ENCODE assay signal across 16 mouse cellular contexts in the genomic region with DNA sequence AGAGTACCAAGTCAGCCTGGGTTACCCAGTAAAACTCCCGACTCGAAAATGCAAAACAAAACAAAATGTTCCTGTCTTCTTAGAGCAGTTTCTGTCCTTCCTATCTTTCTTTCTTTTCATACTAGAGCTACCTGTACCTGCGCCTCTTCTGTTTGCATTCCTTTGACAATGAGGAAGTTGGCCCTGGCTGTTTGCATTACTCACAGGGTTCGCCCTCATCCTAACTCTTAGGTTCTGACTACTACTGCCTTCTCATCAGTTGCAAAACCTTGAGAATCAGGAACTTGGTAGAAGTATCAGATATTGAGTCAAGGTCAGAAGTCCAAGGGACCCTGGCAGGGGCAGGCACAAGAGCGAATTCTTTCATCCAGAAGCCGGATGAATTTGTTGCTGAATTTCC. TPM values are rescaled to one million over a fixed set of nuclear protein-coding genes. Genes with fewer than 3 reads are reported as not detected.
A peak's percentile ranks its signal among the peaks of the same experiment; 100 is the strongest.
DNase-seq lines count a peak whose midpoint lies in the region; ATAC-seq and TF ChIP-seq lines count a peak whose summit lies in the region.
"Had no signal": no experiment of that assay in that cellular context is flagged by ENCODE, and none has a peak within 500 bp of the region (broad histone marks: within the 10 kb centered on the region; RNA-seq: fewer than 3 reads in every experiment).

No protein-coding gene starts in this region.

- H3K4me3 ChIP-seq in kidney, embryonic 14.5 days (ENCODE audit: low read length): peak overlapping the region; percentile 66; the same call in 1 of the 2 replicates
- H3K4me3 ChIP-seq in midbrain, embryonic 12.5 days: no peak overlapping the region
- no peak overlapping the region for H3K4me3 ChIP-seq in midbrain, embryonic 10.5 days
- H3K4me3 ChIP-seq in intestine, postnatal 0 days (ENCODE audit: low read depth, low read length): peak overlapping the region; percentile 73
- peak overlapping the region; percentile 76 for H3K4me3 ChIP-seq in stomach, embryonic 16.5 days (replicated peaks; ENCODE audit: low read length)

- no peaks in the 10 kb centered on the region for H3K9me3 ChIP-seq in kidney, embryonic 14.5 days (ENCODE audit: control insufficient read depth, low read length)
- no peaks in the 10 kb centered on the region for H3K9me3 ChIP-seq in midbrain, embryonic 12.5 days
- no peaks in the 10 kb centered on the region for H3K9me3 ChIP-seq in midbrain, embryonic 10.5 days (replicated peaks)
- H3K9me3 ChIP-seq in intestine, postnatal 0 days (ENCODE audit: control insufficient read depth): no peaks in the 10 kb centered on the region
- H3K9me3 ChIP-seq in stomach, embryonic 16.5 days (replicated peaks; ENCODE audit: control insufficient read depth, low read length): no peaks in the 10 kb centered on the region

- no peak for TF ChIP-seq CTCF in intestine, postnatal 0 days (IDR thresholded peaks at IDR 0.05; ENCODE audit: low read depth)

- peak overlapping the region; percentile 77 for H3K4me2 ChIP-seq in kidney, embryonic 14.5 days (replicated peaks; ENCODE audit: low read depth, low read length)
- no peak overlapping the region for H3K4me2 ChIP-seq in midbrain, embryonic 12.5 days (replicated peaks)
- peak overlapping the region; percentile 99 for H3K4me2 ChIP-seq in intestine, postnatal 0 days (replicated peaks; ENCODE audit: low read depth)
- H3K4me2 ChIP-seq in stomach, embryonic 16.5 days (ENCODE audit: low read depth, low read length): peak overlapping the region; percentile 85
- H3K4me2 ChIP-seq: midbrain, embryonic 11.5 days had no signal

- H3K9ac ChIP-seq in kidney, embryonic 14.5 days (ENCODE audit: low read depth, low read length): no peak overlapping the region
- H3K9ac ChIP-seq in midbrain, embryonic 12.5 days (replicated peaks): peak overlapping the region; percentile 11; the same call in 1 of the 2 replicates
- no peak overlapping the region for H3K9ac ChIP-seq in intestine, postnatal 0 days (ENCODE audit: low read depth, low read length)
- H3K9ac ChIP-seq in stomach, embryonic 16.5 days (ENCODE audit: low read length): peak overlapping the region; percentile 84
- H3K9ac ChIP-seq: liver, embryonic 14.5 days had no signal

- WGBS in kidney, embryonic 14.5 days: 77% methylated on average over 6 of the region's 6 CpGs
- WGBS in midbrain, embryonic 12.5 days: 83% methylated on average over 6 of the region's 6 CpGs
- 86% methylated on average over 6 of the region's 6 CpGs for WGBS in midbrain, embryonic 10.5 days
- WGBS in intestine, postnatal 0 days: 35% methylated on average over 6 of the region's 6 CpGs
- WGBS in stomach, embryonic 16.5 days: 61% methylated on average over 6 of the region's 6 CpGs

- H3K27me3 ChIP-seq in kidney, embryonic 14.5 days (ENCODE audit: control insufficient read depth, insufficient read depth, low read length): peaks cover 3% of the 10 kb centered on the region; the same call in 1 of the 2 replicates
- peaks cover 37% of the 10 kb centered on the region for H3K27me3 ChIP-seq in midbrain, embryonic 12.5 days
- H3K27me3 ChIP-seq in midbrain, embryonic 10.5 days (ENCODE audit: low read depth, poor library complexity, severe bottlenecking): peaks cover 54% of the 10 kb centered on the region
- H3K27me3 ChIP-seq in intestine, postnatal 0 days (replicated peaks; ENCODE audit: control insufficient read depth, insufficient read depth, low read length): no peaks in the 10 kb centered on the region
- no peaks in the 10 kb centered on the region for H3K27me3 ChIP-seq in stomach, embryonic 16.5 days (ENCODE audit: control insufficient read depth, insufficient read depth, low read length)

- H3K4me1 ChIP-seq in kidney, embryonic 14.5 days (ENCODE audit: control insufficient read depth, insufficient read depth, low read length): peaks cover 10% of the 10 kb centered on the region; the same call in 1 of the 2 replicates
- H3K4me1 ChIP-seq in midbrain, embryonic 12.5 days: peaks cover 4% of the 10 kb centered on the region; the same call in 1 of the 2 replicates
- peaks cover 12% of the 10 kb centered on the region for H3K4me1 ChIP-seq in midbrain, embryonic 10.5 days
- H3K4me1 ChIP-seq in intestine, postnatal 0 days (replicated peaks; ENCODE audit: control insufficient read depth, insufficient read depth, low read length): no peaks in the 10 kb centered on the region
- H3K4me1 ChIP-seq in stomach, embryonic 16.5 days (ENCODE audit: control insufficient read depth, insufficient read depth, low read length): peaks cover 5% of the 10 kb centered on the region; the same call in 1 of the 2 replicates

- peak overlapping the region; percentile 8; the same call in 1 of the 2 replicates for H3K27ac ChIP-seq in kidney, embryonic 14.5 days (ENCODE audit: low read depth, low read length)
- H3K27ac ChIP-seq in midbrain, embryonic 12.5 days (replicated peaks): no peak overlapping the region
- no peak overlapping the region for H3K27ac ChIP-seq in midbrain, embryonic 10.5 days (replicated peaks)
- no peak overlapping the region for H3K27ac ChIP-seq in intestine, postnatal 0 days (ENCODE audit: low read depth, low read length)
- H3K27ac ChIP-seq in stomach, embryonic 16.5 days (ENCODE audit: low read length): peak overlapping the region; percentile 83
- H3K27ac ChIP-seq: liver, embryonic 14.5 days had no signal

- no peak for ATAC-seq in kidney, embryonic 14.5 days (ENCODE audit: low FRiP score, low TSS enrichment)
- no peak for ATAC-seq in midbrain, embryonic 12.5 days (ENCODE audit: low FRiP score, low read depth)
- ATAC-seq in intestine, postnatal 0 days: peak; percentile 42; the same call in 1 of the 2 replicates
- ATAC-seq in stomach, embryonic 16.5 days (ENCODE audit: insufficient read depth, low FRiP score): no peak
- ATAC-seq: forebrain, embryonic 16.5 days had no signal

- no peaks in the 10 kb centered on the region for H3K36me3 ChIP-seq in kidney, embryonic 14.5 days (ENCODE audit: control insufficient read depth, insufficient read depth, low read length)
- no peaks in the 10 kb centered on the region for H3K36me3 ChIP-seq in midbrain, embryonic 12.5 days
- no peaks in the 10 kb centered on the region for H3K36me3 ChIP-seq in midbrain, embryonic 10.5 days
- H3K36me3 ChIP-seq in intestine, postnatal 0 days (ENCODE audit: control insufficient read depth, insufficient read depth): no peaks in the 10 kb centered on the region
- H3K36me3 ChIP-seq in stomach, embryonic 16.5 days (ENCODE audit: control insufficient read depth, insufficient read depth, low read length): no peaks in the 10 kb centered on the region

- no peak for DNase-seq in kidney, adult 9 months
- no peak for DNase-seq in midbrain, embryonic 10.5 days (ENCODE audit: low spot score)
- no peak for DNase-seq in right cerebral cortex, adult 2 months (ENCODE audit: low spot score in 2 of 2)
- DNase-seq in layer of hippocampus, adult 11-12 months (ENCODE audit: low spot score): no peak
- DNase-seq: adrenal gland, postnatal 14 days; B cell, adult 2 months; cerebellum, adult 9-10 months; gastrocnemius, postnatal 10 days; kidney, adult 11 months had no signal

RNA-seq across cellular contexts. Expression of gene Mboat1, which starts 1.7 kb away (rescaled TPM):
- polyA plus RNA-seq in kidney, embryonic 14.5 days (2014; fragmentation: Nextera tagmentation; extraction: Ambion mirVana): 18.1 and 32.8 TPM in 2 replicates
- 5.1 and 8.5 TPM in 2 replicates for polyA plus RNA-seq in midbrain, embryonic 12.5 days (2016; fragmentation: Nextera tagmentation; extraction: Ambion mirVana)
- polyA plus RNA-seq in midbrain, embryonic 10.5 days (2016; fragmentation: Nextera tagmentation; extraction: Ambion mirVana): 4.3 and 5.0 TPM in 2 replicates
- 10.8 and 13.6 TPM in 2 replicates for polyA plus RNA-seq in intestine, postnatal 0 days (2015; fragmentation: Nextera tagmentation; extraction: Ambion mirVana)
- 68.9 and 91.5 TPM in 2 replicates for polyA plus RNA-seq in stomach, embryonic 16.5 days (2015; fragmentation: Nextera tagmentation; extraction: Ambion mirVana)

Comparison
In these comparisons a context has a peak if more than half of its experiments do, and no peak if none do; other contexts are left out.
1. H3K27ac ChIP-seq: peak in kidney, embryonic 14.5 days (single experiment) and stomach, embryonic 16.5 days (single experiment); none in midbrain, embryonic 12.5 days (single experiment), midbrain, embryonic 10.5 days (single experiment) and intestine, postnatal 0 days (single experiment).
2. H3K4me3 ChIP-seq: peak in kidney, embryonic 14.5 days (single experiment), intestine, postnatal 0 days (single experiment) and stomach, embryonic 16.5 days (single experiment); none in midbrain, embryonic 12.5 days (single experiment) and midbrain, embryonic 10.5 days (single experiment).
3. H3K9ac ChIP-seq: peak in midbrain, embryonic 12.5 days (single experiment) and stomach, embryonic 16.5 days (single experiment); none in kidney, embryonic 14.5 days (single experiment) and intestine, postnatal 0 days (single experiment).